Mouse (Mus musculus) bone marrow, adult 2 months (tissue): ENCODE data around the gene Mymx.

ENCODE experiments used
- CTCF ChIP-seq: fragments of 200-500 bp; IDR thresholded peaks from 2 replicates; pipeline ENCODE4 v1.5.1; 2011; ENCODE audit warnings: low read length, control low read depth; ENCODE audit not compliant: control insufficient read depth, insufficient read depth
- POLR2A ChIP-seq: fragments of 200-500 bp; IDR thresholded peaks from 2 replicates; pipeline ENCODE4 v1.6.1; 2011; ENCODE audit warnings: low read depth, mild to moderate bottlenecking, control low read depth, low read length, borderline replicate concordance; ENCODE audit not compliant: control insufficient read depth

DNA sequence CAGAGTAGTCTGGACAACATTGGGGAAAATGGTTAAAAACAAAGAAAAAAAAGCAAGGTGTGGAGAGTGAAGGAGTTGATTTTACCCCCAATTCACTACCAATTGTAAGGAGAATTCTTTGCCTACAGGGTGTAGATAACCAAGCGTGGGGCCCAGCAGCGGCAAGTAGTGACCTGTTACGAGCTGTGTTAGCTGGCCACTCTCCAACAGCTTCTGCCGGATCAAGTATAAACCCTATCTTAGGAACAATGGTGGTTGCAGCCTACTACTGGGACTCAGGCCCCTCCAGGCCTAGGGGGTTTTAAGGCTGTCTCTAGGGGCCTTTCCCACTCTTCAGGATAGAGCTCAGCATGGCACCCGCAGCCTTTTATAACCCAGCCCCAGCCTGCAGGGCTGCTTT is 23.7 kb downstream of the Mymx start:
- no peak for TF ChIP-seq CTCF
- TF ChIP-seq POLR2A = no peak
